Mouse (Mus musculus) limb, embryonic 12.5 days (tissue): ENCODE measurements around the gene Bola1. TPM values are rescaled to one million over a fixed set of nuclear protein-coding genes. Genes with fewer than 3 reads are reported as not detected.
"Not testable (repeated sequence)": the region's sequence is repeated elsewhere in the genome, so short reads cannot be mapped to it uniquely, and the experiment has no call there.

Source experiments
- ATAC-seq: fragments of 200-750 bp; cut with Nextera tagmentation; 2 replicates; pipeline ENCODE4 v1.8.0; 2017; ENCODE audit warnings: low read depth, moderate TSS enrichment; ENCODE audit not compliant: insufficient number of reproducible peaks, insufficient read depth, low FRiP score, low TSS enrichment
- H3K27ac ChIP-seq: fragments of 300-500 bp; sonication (generic); 2 replicates; pipeline ENCODE4 v1.5.1; 2016; ENCODE audit warnings: mild to moderate bottlenecking, moderate library complexity
- H3K27me3 ChIP-seq: fragments of 300-500 bp; sonication (generic); 2 replicates; pipeline ENCODE4 v1.6.1; 2016; ENCODE audit warnings: mild to moderate bottlenecking, moderate library complexity
- H3K36me3 ChIP-seq: fragments of 300-500 bp; sonication (generic); 2 replicates; pipeline ENCODE4 v1.6.1; 2016; ENCODE audit warnings: mild to moderate bottlenecking, moderate library complexity
- H3K4me1 ChIP-seq: fragments of 300-500 bp; sonication (generic); replicated peaks from 2 replicates; pipeline ENCODE4 v1.6.1; 2016
- H3K4me2 ChIP-seq: fragments of 300-500 bp; sonication (generic); 2 replicates; pipeline ENCODE4 v1.6.1; 2016; ENCODE audit warnings: mild to moderate bottlenecking, moderate library complexity
- H3K4me3 ChIP-seq: fragments of 300-500 bp; sonication (generic); replicated peaks from 2 replicates; pipeline ENCODE4 v1.5.1; 2016; ENCODE audit warnings: mild to moderate bottlenecking
- H3K9ac ChIP-seq: fragments of 300-500 bp; sonication (generic); replicated peaks from 2 replicates; pipeline ENCODE4 v1.6.1; 2016; ENCODE audit warnings: mild to moderate bottlenecking, moderate library complexity
- H3K9me3 ChIP-seq: fragments of 300-500 bp; sonication (generic); 2 replicates; pipeline ENCODE4 v1.6.1; 2016; ENCODE audit warnings: mild to moderate bottlenecking, moderate library complexity
- WGBS: fragments of 180-500 bp; shearing (Covaris S2); methylation state at CpG from one replicate; pipeline ENCODE4 v1.1.7; 2016; 5-methylcytosine and 5-hydroxymethylcytosine counted together
- polyA plus RNA-seq: library from polyadenylated mRNA; unstranded; fragments of >200 nt; fragmentation: Nextera tagmentation; extraction: Ambion mirVana; gene quantifications from 2 replicates; pipeline ENCODE4 v1.2.1, GENCODE M21; 2016

The Bola1 gene
- polyA plus RNA-seq, 1 experiment from 2014 or later: 56.3 TPM

DNA sequence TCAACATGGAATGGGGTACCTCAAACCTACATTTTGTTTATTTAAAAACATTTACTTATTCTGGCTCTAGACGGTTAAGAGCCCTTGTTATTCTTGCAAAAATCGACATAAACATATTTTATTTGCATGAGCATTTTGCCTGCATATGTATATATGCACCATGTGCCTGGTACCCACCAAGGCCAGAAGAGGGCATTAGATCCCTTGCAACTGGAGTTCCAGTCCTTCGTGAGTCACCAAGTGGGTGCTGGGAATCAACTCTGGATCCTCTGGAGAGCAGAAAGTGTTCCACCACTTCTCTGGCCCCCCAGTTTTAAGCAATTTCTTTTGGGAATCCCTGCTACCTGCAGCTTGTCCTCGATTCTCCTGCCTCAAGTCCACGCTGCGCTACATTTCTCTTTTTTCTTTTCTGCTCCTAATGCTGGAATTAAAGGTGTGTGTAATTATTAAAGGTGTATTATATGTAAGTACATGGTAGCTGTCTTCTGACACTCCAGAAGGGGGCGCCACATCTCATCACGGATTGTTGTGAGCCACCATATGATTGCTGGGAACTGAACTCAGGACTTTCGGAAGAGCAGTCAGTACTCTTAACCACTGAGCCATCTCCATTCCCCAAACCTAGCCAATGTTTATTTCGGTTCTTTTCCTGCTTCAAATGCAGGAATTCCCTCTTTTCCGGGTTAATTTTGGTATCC is 23.7 kb downstream of the Bola1 start:
- Histone ChIP-seq H3K36me3 (peaks cover 4% of the 10 kb centered on the region; the same call in 1 of the 2 replicates), H3K27ac (no peak overlapping the region), H3K9me3 (no peaks in the 10 kb centered on the region), H3K4me2 (peak overlapping the region; percentile 91), H3K4me3 (no peak overlapping the region; the same call in 1 of the 2 replicates), H3K9ac (no peak overlapping the region), H3K4me1 (peaks cover 11% of the 10 kb centered on the region), H3K27me3 (0 out of 2 replicates have a peak, but pooled peaks cover 3% of the 10 kb centered on the region)
- no peak for ATAC-seq
- WGBS: 91% methylated on average over 11 of the region's 11 CpGs

DNA sequence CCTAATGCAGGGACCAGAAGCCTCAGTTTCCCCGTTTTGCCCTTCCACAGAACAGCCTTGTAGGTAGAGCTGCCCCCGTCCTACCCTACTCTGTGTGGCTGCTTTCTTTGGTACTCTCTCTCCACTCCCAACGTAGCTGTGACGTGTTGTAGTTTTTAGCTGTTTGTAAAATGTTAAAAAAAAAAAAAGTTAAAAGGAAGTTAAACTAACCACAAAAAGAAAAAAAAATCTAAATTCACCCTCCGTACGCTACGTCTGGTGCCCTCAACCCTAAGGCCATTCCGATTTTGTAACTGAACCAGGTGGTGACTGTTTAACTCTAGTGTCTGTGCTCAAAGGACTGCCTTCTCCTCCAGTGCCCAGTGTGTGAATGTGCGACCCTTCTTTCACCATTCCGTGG is 24.5 kb downstream of the Bola1 start:
- Histone ChIP-seq H3K4me3 (no peak overlapping the region), H3K4me1 (peaks cover 11% of the 10 kb centered on the region), H3K4me2 (no peak overlapping the region), H3K27ac (no peak overlapping the region), H3K9ac (no peak overlapping the region), H3K27me3 (0 out of 2 replicates have a peak, but pooled peaks cover 3% of the 10 kb centered on the region), H3K36me3 (peaks cover 7% of the 10 kb centered on the region; the same call in 1 of the 2 replicates), H3K9me3 (no peaks in the 10 kb centered on the region)
- no peak for ATAC-seq
- 86% methylated on average over 10 of the region's 10 CpGs for WGBS

DNA sequence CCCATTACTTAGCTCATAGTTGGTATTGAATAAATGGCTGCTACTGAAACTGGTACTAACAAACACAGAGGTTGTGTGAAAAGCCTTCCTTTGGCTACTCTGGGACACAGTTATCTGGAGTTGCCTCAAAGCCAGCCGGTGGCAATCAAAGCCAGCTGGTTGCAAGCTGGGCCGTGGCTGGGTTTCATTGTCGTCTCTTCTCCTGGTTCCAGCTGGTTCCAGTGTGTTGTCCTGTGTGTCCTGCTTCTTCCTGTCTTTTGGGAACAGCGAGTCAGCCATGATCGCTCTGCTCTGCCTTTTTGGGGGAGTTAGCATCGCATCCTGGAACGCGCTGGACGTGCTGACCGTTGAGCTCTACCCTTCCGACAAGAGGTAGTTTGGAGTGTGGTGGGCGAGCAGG is 26.5 kb downstream of the Bola1 start:
- no peak overlapping the region for H3K27ac ChIP-seq
- peaks cover 9% of the 10 kb centered on the region for H3K4me1 ChIP-seq
- H3K4me2 ChIP-seq: no peak overlapping the region
- no peaks in the 10 kb centered on the region for H3K9me3 ChIP-seq
- H3K4me3 ChIP-seq: no peak overlapping the region
- no peak for ATAC-seq
- WGBS: 44% methylated on average over 12 of the region's 12 CpGs
- H3K27me3 ChIP-seq: 0 out of 2 replicates have a peak, but pooled peaks cover 3% of the 10 kb centered on the region
- no peak overlapping the region for H3K9ac ChIP-seq
- H3K36me3 ChIP-seq: peaks cover 7% of the 10 kb centered on the region; the same call in 1 of the 2 replicates

DNA sequence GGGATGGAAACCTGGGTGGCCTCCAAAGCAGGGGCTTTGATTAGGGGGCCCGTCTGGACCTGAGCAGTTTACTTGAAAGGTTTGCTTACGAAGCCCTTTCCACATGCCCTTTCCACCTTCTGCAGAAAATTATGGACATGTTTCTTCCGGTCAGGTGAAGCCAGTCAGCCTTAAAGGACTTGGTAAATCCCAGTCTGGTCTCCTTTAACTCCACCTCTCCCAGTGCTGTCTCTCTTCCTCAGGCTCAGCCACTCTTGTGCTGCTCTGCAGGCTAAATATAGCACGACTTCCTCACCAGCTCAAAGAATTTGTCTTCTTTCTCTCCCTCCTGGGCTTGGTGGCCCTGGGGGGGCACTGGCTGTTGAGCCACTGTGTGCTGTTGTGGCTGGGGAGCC is 37.1 kb downstream of the Bola1 start:
- Histone ChIP-seq H3K36me3 (peaks cover 20% of the 10 kb centered on the region), H3K27me3 (no peaks in the 10 kb centered on the region), H3K4me1 (peaks cover 26% of the 10 kb centered on the region), H3K9me3 (no peaks in the 10 kb centered on the region), H3K9ac (0 out of 2 replicates have a peak overlapping the region, but pooled peaks have one; percentile 44), H3K4me2 (peak overlapping the region; percentile 84), H3K4me3 (peak overlapping the region; percentile 60; the same call in 1 of the 2 replicates), H3K27ac (no peak overlapping the region)
- WGBS: 14% methylated on average over 4 of the region's 4 CpGs
- no peak for ATAC-seq

DNA sequence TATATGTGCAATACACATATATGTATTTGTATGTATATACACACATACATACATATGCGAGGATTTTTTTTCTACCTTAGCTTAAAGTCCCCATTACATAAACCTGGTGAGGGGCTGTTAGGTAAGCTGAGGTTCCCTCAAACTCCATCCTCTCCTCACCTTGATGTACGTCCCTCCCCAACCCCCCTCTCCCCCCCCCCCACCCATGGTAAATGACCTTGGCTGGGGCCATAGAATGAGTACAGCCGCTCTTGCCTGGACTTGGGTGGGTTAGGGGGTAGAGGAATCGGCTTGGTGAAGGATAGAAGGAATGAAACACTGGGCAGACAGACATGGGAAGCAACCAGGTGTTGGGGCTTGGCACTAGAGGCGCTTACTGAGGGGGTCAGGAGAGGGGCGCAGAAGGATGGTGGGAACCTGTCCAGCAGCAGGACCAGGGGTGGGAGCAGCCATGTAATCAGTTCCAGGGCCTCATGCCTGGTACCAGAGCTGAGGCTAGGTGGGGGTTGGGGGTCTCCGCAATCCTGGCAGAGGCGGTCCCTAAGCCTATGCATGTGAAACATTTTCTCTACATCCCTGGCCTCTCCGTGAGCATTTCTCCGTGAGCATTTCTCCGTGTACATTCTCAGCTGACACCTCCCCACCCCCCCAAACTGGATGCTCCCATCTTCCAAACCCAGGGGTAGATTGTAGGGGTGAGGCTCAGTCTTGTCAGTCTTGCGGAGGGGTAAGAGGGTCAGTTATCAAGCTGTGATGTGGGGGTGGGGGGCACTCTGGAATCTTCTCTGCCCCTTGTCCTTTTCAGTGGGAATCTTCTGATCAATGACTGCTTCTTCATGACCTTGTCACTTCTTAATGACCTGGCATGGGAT is 37.8 kb downstream of the Bola1 start:
- Histone ChIP-seq H3K27me3 (no peaks in the 10 kb centered on the region), H3K9ac (peak overlapping the region; percentile 44; the same call in 1 of the 2 replicates), H3K36me3 (peaks cover 24% of the 10 kb centered on the region), H3K27ac (no peak overlapping the region), H3K9me3 (no peaks in the 10 kb centered on the region), H3K4me2 (peak overlapping the region; percentile 84), H3K4me3 (peak overlapping the region; percentile 60), H3K4me1 (peaks cover 26% of the 10 kb centered on the region)
- WGBS: 29% methylated on average over 12 of the region's 12 CpGs
- ATAC-seq: no peak

DNA sequence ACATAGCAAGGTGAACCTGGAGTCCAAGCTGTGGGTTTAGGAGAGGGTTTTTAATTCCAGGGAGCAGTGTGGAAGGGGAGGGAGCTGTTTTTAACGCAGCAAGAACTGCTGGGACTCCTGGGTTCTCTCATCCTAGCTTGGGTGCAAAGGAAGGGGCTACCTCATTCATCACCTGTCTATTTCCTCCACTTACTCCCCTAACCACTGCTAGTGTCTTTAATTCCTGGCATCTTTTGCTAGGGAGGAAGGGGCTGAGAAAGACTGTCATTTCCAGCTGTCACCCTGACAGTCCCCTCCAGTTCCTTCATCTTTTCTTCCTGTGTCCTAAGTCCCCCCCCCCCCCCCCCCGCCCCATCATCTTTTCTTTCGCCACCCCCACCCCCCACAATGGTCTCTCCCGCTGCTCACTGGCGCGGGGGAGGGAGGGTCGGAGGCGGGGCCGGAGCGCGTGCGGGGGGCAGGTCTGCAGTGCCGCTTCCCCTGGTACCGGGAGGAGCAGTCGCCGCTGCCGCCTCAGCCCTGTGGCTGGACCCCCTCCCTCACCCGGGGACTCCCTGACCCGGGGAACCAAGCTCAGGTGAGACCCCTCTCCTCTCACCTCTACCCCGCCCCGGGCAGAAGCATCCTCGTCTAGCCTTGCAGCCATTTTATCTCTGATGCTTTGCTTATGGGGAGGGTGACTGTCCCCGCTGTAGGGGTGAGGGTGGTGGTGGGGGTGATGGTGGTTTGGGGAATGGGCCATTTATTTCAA is 38.6 kb downstream of the Bola1 start, which contains the start of gene Sv2a:
Gene Sv2a (plus strand): TSS at position 425 of the 751 bp plus-strand sequence.
- peak within 1 kb of the TSS; percentile 84 for H3K4me2 ChIP-seq
- peaks cover 32% of the 10 kb centered on the region for H3K36me3 ChIP-seq
- H3K27me3 ChIP-seq: no peaks in the 10 kb centered on the region
- peak within 1 kb of the TSS; percentile 73 for H3K9ac ChIP-seq
- H3K9me3 ChIP-seq: no peaks in the 10 kb centered on the region
- H3K4me3 ChIP-seq: peak within 1 kb of the TSS; percentile 60
- no peak within 1 kb of the TSS for H3K27ac ChIP-seq
- no peak for ATAC-seq
- WGBS: 1% methylated on average over 20 of the region's 23 CpGs
- H3K4me1 ChIP-seq: peaks cover 26% of the 10 kb centered on the region

DNA sequence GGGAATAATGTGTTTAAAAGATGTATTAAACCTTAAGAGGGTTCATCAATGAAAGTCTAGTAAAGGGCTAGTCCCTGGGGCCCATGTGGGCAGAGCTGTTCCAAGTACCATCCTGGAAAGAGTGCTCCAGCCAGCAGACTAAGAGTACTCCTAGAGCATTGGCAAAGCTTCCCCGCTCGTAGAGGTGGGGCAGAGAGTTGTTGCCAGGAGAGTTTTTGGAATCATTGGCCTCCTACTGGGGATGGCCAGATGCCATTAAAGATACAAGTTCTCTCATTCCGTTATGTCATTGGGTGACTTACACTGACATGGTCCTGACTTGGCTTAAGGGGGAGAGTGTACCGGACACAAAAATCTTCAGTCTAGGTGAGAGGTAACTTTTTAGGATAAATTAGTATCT is 40.0 kb downstream of the Bola1 start:
- ATAC-seq: no peak
- no peak overlapping the region for H3K9ac ChIP-seq
- no peak overlapping the region for H3K27ac ChIP-seq
- H3K9me3 ChIP-seq: no peaks in the 10 kb centered on the region
- 65% methylated on average over 4 of the region's 4 CpGs for WGBS
- H3K4me2 ChIP-seq: no peak overlapping the region
- no peak overlapping the region for H3K4me3 ChIP-seq
- H3K4me1 ChIP-seq: peaks cover 30% of the 10 kb centered on the region
- peaks cover 45% of the 10 kb centered on the region for H3K36me3 ChIP-seq
- H3K27me3 ChIP-seq: no peaks in the 10 kb centered on the region

DNA sequence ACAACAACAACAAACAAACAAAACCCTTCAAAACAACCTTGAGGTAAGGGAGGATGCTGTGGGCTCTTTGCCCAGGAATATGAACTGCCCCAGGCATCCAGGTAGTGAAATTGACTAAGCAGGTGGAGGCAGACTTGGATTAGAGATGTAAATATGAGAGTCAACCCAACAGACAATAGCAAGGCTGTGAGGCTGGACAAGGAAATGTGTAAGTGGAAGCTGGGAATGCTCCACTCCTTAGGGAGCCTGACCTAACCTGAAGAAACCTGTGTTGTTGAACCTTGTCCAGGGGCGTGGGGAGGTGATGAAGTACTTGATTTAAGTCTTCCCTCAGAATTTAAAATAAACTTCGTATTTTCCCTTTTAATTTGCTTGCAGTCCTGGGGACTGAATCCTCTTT is 40.6 kb downstream of the Bola1 start:
- no peak for ATAC-seq
- H3K4me2 ChIP-seq: no peak overlapping the region
- peaks cover 37% of the 10 kb centered on the region for H3K4me1 ChIP-seq
- H3K9me3 ChIP-seq: no peaks in the 10 kb centered on the region
- whole genome bisulfite sequencing: 89% methylated on average over 2 of the region's 2 CpGs
- H3K27ac ChIP-seq: no peak overlapping the region
- H3K27me3 ChIP-seq: no peaks in the 10 kb centered on the region
- H3K9ac ChIP-seq: no peak overlapping the region
- H3K36me3 ChIP-seq: peaks cover 51% of the 10 kb centered on the region
- no peak overlapping the region for H3K4me3 ChIP-seq

DNA sequence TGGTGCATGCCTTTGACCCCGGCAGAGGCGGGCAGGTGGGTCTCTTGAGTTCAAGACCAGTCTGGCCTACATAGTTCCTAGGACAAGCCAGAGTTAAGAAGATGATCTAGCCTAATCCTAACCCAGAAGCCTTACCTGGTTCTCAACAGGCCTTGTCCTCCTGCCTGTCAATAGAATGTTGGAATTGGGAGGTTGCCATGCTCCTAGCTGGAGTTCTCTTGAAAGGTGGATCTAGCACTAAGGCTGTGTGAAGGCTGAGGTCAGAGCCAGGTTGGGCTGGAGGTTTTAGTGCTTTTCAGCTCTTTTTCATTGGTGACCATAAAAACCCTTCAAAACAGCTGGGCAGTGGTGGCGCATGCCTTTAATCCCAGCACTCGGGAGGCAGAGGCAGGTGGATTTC is 41.1 kb downstream of the Bola1 start:
- Histone ChIP-seq H3K36me3 (peaks cover 55% of the 10 kb centered on the region), H3K4me1 (peaks cover 40% of the 10 kb centered on the region), H3K4me3 (no peak overlapping the region), H3K27me3 (no peaks in the 10 kb centered on the region), H3K27ac (no peak overlapping the region), H3K9me3 (no peaks in the 10 kb centered on the region), H3K4me2 (no peak overlapping the region), H3K9ac (no peak overlapping the region)
- ATAC-seq: no peak
- WGBS: 88% methylated on average over 4 of the region's 4 CpGs

DNA sequence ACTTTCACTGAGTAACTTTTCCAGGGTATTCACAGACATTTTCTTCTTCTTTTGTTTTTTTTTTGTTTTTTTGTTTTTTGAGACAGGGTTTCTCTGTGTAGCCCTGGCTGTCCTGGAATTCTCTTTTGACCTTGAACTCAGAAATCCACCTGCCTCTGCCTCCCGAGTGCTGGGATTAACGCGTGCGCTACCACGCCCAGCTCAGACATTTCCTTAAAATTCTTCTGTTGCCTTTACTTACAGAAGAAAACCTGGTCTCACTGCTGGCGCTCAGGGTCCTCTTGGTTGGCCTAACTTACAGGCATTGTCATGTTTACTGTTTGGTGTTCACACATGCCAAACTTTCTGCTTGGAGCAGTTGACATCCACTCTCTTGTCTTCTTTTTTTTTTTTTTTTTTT is 44.3 kb downstream of the Bola1 start:
- no peak for ATAC-seq
- Histone ChIP-seq H3K9me3 (no peaks in the 10 kb centered on the region), H3K36me3 (peaks cover 58% of the 10 kb centered on the region), H3K27me3 (no peaks in the 10 kb centered on the region), H3K27ac (no peak overlapping the region), H3K4me2 (no peak overlapping the region), H3K4me3 (no peak overlapping the region), H3K4me1 (peaks cover 32% of the 10 kb centered on the region), H3K9ac (no peak overlapping the region)
- 91% methylated on average over 6 of the region's 6 CpGs for whole genome bisulfite sequencing

DNA sequence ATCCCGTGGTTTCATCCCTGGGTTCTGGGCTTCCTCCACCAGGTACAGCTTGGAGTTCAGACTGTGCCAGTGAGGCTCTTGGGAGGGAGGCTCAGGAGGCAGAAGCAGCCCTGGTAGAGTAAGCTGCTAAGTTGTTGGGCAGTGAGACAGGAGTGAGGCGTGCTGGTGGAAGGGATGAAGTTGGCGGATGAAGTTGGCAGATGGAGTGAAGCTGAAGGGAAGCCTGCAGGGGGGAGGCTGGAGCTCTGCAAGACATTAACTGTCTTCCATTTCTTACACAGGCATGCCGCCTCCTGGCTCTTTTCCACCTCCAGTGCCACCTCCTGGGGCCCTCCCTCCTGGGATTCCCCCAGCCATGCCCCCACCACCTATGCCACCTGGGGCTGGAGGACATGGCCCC is 45.5 kb downstream of the Bola1 start:
- not testable (repeated sequence) for H3K27me3 ChIP-seq, H3K4me3 ChIP-seq, H3K9me3 ChIP-seq, H3K27ac ChIP-seq, ATAC-seq, H3K9ac ChIP-seq
- 89% methylated on average over 4 of the region's 4 CpGs for WGBS
- Histone ChIP-seq H3K4me2 (peak overlapping the region; percentile 82; the same call in 1 of the 2 replicates), H3K4me1 (peaks cover 33% of the 10 kb centered on the region), H3K36me3 (peaks cover 66% of the 10 kb centered on the region)
